Mouse (Mus musculus): ENCODE data around the gene Cd3e. TPM values are rescaled to one million over a fixed set of nuclear protein-coding genes. Genes with fewer than 3 reads are reported as not detected.

Cd3e gene
- polyA plus RNA-seq (2016; fragmentation: Nextera tagmentation; extraction: Ambion mirVana) = not detected in 2 replicates

GRCm38 (mm10) chr9:45009180-45010078 lies at the start of gene Cd3e:
TSS of gene Cd3e (minus strand) at chr9:45009627.
- H3K36me3 ChIP-seq (replicated peaks) = no peaks in the 10 kb centered on the region
- H3K27ac ChIP-seq = no peak within 1 kb of the TSS
- 88% methylated on average over 19 of the region's 19 CpGs for WGBS
- H3K4me1 ChIP-seq = no peaks in the 10 kb centered on the region
- no peak for DNase-seq (ENCODE audit: extremely low spot score, low spot score)
- H3K4me3 ChIP-seq = no peak within 1 kb of the TSS
- H3K27me3 ChIP-seq (ENCODE audit: poor library complexity, severe bottlenecking) = peaks cover 4% of the 10 kb centered on the region; the same call in 1 of the 2 replicates
- no peaks in the 10 kb centered on the region for H3K9me3 ChIP-seq

- Histone ChIP-seq H3K27ac (no peak overlapping the region), H3K4me3 (no peak overlapping the region), H3K36me3 (replicated peaks) (no peaks in the 10 kb centered on the region), H3K9me3 (no peaks in the 10 kb centered on the region), H3K27me3 (ENCODE audit: poor library complexity, severe bottlenecking) (peaks cover 55% of the 10 kb centered on the region), H3K4me1 (peaks cover 12% of the 10 kb centered on the region)
- 54% methylated on average over 5 of the region's 5 CpGs for WGBS
- DNase-seq (ENCODE audit: extremely low spot score, low spot score) = no peak
Observed at GRCm38 (mm10) chr9:45058304-45058940, 49.0 kb upstream of the Cd3e start.

GRCm38 (mm10) chr9:45055082-45055713 lies 45.8 kb upstream of the Cd3e start, which contains the start of gene Mpzl3:
TSS of gene Mpzl3 (plus strand) at chr9:45055186.
- peaks cover 56% of the 10 kb centered on the region for H3K27me3 ChIP-seq (ENCODE audit: poor library complexity, severe bottlenecking)
- peaks cover 12% of the 10 kb centered on the region for H3K4me1 ChIP-seq
- H3K27ac ChIP-seq = peak within 1 kb of the TSS; percentile 95
- H3K9me3 ChIP-seq = no peaks in the 10 kb centered on the region
- no peaks in the 10 kb centered on the region for H3K36me3 ChIP-seq (replicated peaks)
- DNase-seq (ENCODE audit: extremely low spot score, low spot score) = peak; percentile 90
- under 1% methylated on average over 33 of the region's 33 CpGs for WGBS
- H3K4me3 ChIP-seq = peak within 1 kb of the TSS; percentile 67

- Histone ChIP-seq H3K4me3 (no peak overlapping the region), H3K27ac (no peak overlapping the region), H3K4me1 (peaks cover 5% of the 10 kb centered on the region), H3K27me3 (ENCODE audit: poor library complexity, severe bottlenecking) (peaks cover 25% of the 10 kb centered on the region), H3K36me3 (replicated peaks) (no peaks in the 10 kb centered on the region), H3K9me3 (no peaks in the 10 kb centered on the region)
- WGBS = 88% methylated on average over 2 of the region's 2 CpGs
- DNase-seq (ENCODE audit: extremely low spot score, low spot score) = no peak
Observed at GRCm38 (mm10) chr9:45050301-45050700, 40.9 kb upstream of the Cd3e start.

GRCm38 (mm10) chr9:45049731-45050130 lies 40.3 kb upstream of the Cd3e start:
- no peaks in the 10 kb centered on the region for H3K36me3 ChIP-seq (replicated peaks)
- peaks cover 28% of the 10 kb centered on the region for H3K27me3 ChIP-seq (ENCODE audit: poor library complexity, severe bottlenecking)
- peaks cover 5% of the 10 kb centered on the region for H3K4me1 ChIP-seq
- H3K27ac ChIP-seq = no peak overlapping the region
- H3K4me3 ChIP-seq = no peak overlapping the region
- DNase-seq (ENCODE audit: extremely low spot score, low spot score) = no peak
- no peaks in the 10 kb centered on the region for H3K9me3 ChIP-seq
- WGBS = 88% methylated on average over 1 of the region's 1 CpGs

GRCm38 (mm10) chr9:45048511-45048910 lies 39.1 kb upstream of the Cd3e start:
- Histone ChIP-seq H3K27ac (no peak overlapping the region), H3K4me1 (peaks cover 4% of the 10 kb centered on the region; the same call in 1 of the 2 replicates), H3K27me3 (ENCODE audit: poor library complexity, severe bottlenecking) (peaks cover 31% of the 10 kb centered on the region), H3K36me3 (replicated peaks) (no peaks in the 10 kb centered on the region), H3K4me3 (no peak overlapping the region), H3K9me3 (no peaks in the 10 kb centered on the region)
- DNase-seq (ENCODE audit: extremely low spot score, low spot score) = no peak
- 36% methylated on average over 4 of the region's 4 CpGs for WGBS

- Histone ChIP-seq H3K27me3 (ENCODE audit: poor library complexity, severe bottlenecking) (peaks cover 33% of the 10 kb centered on the region), H3K36me3 (replicated peaks) (no peaks in the 10 kb centered on the region)
- DNase-seq (ENCODE audit: extremely low spot score, low spot score) = no peak
Observed at GRCm38 (mm10) chr9:45046973-45047372, 37.5 kb upstream of the Cd3e start.

GRCm38 (mm10) chr9:45042947-45043346 lies 33.5 kb upstream of the Cd3e start:
- no peak overlapping the region for H3K27ac ChIP-seq
- peak; percentile 27 for DNase-seq (ENCODE audit: extremely low spot score, low spot score)
- H3K4me3 ChIP-seq = peak overlapping the region; percentile 44
- H3K9me3 ChIP-seq = no peaks in the 10 kb centered on the region
- 0% methylated on average over 10 of the region's 10 CpGs for WGBS
- no peaks in the 10 kb centered on the region for H3K36me3 ChIP-seq (replicated peaks)
- H3K27me3 ChIP-seq (ENCODE audit: poor library complexity, severe bottlenecking) = peaks cover 67% of the 10 kb centered on the region
- peaks cover 31% of the 10 kb centered on the region for H3K4me1 ChIP-seq

More at GRCm38 (mm10) chr9:45046973-45047372, 37.5 kb upstream of the Cd3e start:
- H3K27ac ChIP-seq = no peak overlapping the region
- no peak overlapping the region for H3K4me3 ChIP-seq
- WGBS = 93% methylated on average over 16 of the region's 16 CpGs
- peaks cover 18% of the 10 kb centered on the region for H3K4me1 ChIP-seq
- H3K9me3 ChIP-seq = no peaks in the 10 kb centered on the region

- peaks cover 31% of the 10 kb centered on the region for H3K4me1 ChIP-seq
- H3K27me3 ChIP-seq (ENCODE audit: poor library complexity, severe bottlenecking) = peaks cover 70% of the 10 kb centered on the region
- no peaks in the 10 kb centered on the region for H3K36me3 ChIP-seq (replicated peaks)
- peak overlapping the region; percentile 44 for H3K4me3 ChIP-seq
- no peaks in the 10 kb centered on the region for H3K9me3 ChIP-seq
- H3K27ac ChIP-seq = peak overlapping the region; percentile 30; the same call in 1 of the 2 replicates
- peak; percentile 27 for DNase-seq (ENCODE audit: extremely low spot score, low spot score)
- 3% methylated on average over 20 of the region's 20 CpGs for WGBS
Observed at GRCm38 (mm10) chr9:45042056-45042720, 32.8 kb upstream of the Cd3e start.

- peaks cover 70% of the 10 kb centered on the region for H3K27me3 ChIP-seq (ENCODE audit: poor library complexity, severe bottlenecking)
- H3K9me3 ChIP-seq = no peaks in the 10 kb centered on the region
- 38% methylated on average over 17 of the region's 17 CpGs for WGBS
- H3K4me3 ChIP-seq = peak overlapping the region; percentile 6
- H3K4me1 ChIP-seq = peaks cover 31% of the 10 kb centered on the region
- DNase-seq (ENCODE audit: extremely low spot score, low spot score) = no peak
- no peaks in the 10 kb centered on the region for H3K36me3 ChIP-seq (replicated peaks)
- no peak overlapping the region for H3K27ac ChIP-seq
Observed at GRCm38 (mm10) chr9:45041131-45041838, 31.9 kb upstream of the Cd3e start.

- DNase-seq (ENCODE audit: extremely low spot score, low spot score) = no peak
- Histone ChIP-seq H3K4me1 (peaks cover 31% of the 10 kb centered on the region), H3K27ac (no peak overlapping the region), H3K36me3 (replicated peaks) (no peaks in the 10 kb centered on the region), H3K4me3 (peak overlapping the region; percentile 6; the same call in 1 of the 2 replicates), H3K9me3 (no peaks in the 10 kb centered on the region), H3K27me3 (ENCODE audit: poor library complexity, severe bottlenecking) (peaks cover 70% of the 10 kb centered on the region)
- WGBS = 18% methylated on average over 14 of the region's 14 CpGs
Observed at GRCm38 (mm10) chr9:45040066-45040845, 30.8 kb upstream of the Cd3e start.
